Mouse (Mus musculus) stomach, postnatal 0 days (tissue): ENCODE results near the gene Id4.

Experiments used
- CTCF ChIP-seq: IDR thresholded peaks from 2 replicates; pipeline ENCODE4 v1.5.1; 2016; ENCODE audit warnings: antibody characterized with exemption, low read depth, mild to moderate bottlenecking, moderate library complexity
- EP300 ChIP-seq: optimal IDR thresholded peaks from 2 replicates; pipeline ENCODE3; 2016; ENCODE audit warnings: antibody characterized with exemption

DNA sequence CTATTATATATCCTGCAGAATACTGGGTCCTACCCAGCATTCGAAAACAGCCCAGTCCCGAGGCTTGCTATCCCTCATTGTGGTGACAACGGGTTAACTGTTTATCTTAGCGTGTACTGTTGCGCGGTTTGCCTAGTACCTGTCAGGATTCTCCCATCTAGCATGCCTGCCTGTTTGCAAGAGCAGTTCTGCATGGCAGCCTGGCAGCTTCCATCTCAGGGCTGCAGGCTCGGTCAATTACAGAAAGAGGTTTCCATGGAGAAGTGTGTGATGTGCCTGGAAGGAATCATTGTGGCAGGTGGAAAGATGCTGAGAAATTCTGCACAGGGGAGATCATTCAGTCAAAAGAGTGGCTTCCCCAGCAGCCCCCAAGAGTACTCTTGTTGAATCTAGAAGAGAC, 16.0 kb downstream of the Id4 start:
- TF ChIP-seq CTCF, result no peak
- no peak for TF ChIP-seq EP300
